Mouse (Mus musculus) layer of hippocampus, adult 9-11 months (tissue): ENCODE results near the gene Crct1.
A peak's percentile ranks its signal among the peaks of the same experiment; 100 is the strongest.

ENCODE experiments used
- DNase-seq: peaks from one replicate; pipeline ENCODE4 v3.0.0; 2022

Crct1 gene

DNA sequence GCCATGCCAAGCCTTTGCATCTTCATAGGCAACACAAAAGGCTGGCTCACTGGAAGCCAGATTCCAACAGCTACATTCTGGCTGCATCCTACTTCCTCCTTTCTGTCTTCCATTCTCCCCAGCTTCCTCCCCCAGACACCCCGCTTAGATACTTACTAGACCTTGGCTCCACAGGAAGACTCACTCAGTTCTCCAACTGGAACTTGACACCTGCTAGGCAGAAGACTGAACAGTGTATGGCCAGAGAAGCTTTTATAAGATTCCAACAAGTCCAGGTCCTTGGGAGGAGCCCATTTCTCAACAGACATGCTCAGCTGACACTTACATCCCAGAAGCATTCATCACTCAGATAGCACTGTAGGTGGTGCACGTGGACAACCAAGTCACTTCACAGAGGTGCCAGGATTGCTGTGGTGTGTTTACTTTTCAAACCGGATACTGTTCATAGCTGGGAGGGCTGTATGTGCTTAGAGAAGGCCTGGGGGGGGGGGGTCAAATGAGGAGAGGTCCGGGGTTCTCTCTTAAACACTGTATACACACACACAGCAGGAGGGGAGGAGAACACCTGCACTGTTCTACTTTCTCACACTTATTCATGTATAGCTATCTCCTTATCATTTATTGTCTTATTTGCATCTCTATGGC, at the start of gene Crct1:
Gene Crct1 (minus strand): TSS at position 228 of the 645 bp plus-strand sequence.
- DNase-seq: no peak

GRCm38 (mm10) chr3:93052826-93053474, 37.5 kb upstream of the Crct1 start:
- no peak for DNase-seq

- no peak for DNase-seq
Observed at GRCm38 (mm10) chr3:93050182-93050581, 34.7 kb upstream of the Crct1 start.

- peak; percentile 17 for DNase-seq
Observed at GRCm38 (mm10) chr3:93031450-93031849, 16.0 kb upstream of the Crct1 start.

GRCm38 (mm10) chr3:93025486-93025885, 10.0 kb upstream of the Crct1 start:
- no peak for DNase-seq

DNA sequence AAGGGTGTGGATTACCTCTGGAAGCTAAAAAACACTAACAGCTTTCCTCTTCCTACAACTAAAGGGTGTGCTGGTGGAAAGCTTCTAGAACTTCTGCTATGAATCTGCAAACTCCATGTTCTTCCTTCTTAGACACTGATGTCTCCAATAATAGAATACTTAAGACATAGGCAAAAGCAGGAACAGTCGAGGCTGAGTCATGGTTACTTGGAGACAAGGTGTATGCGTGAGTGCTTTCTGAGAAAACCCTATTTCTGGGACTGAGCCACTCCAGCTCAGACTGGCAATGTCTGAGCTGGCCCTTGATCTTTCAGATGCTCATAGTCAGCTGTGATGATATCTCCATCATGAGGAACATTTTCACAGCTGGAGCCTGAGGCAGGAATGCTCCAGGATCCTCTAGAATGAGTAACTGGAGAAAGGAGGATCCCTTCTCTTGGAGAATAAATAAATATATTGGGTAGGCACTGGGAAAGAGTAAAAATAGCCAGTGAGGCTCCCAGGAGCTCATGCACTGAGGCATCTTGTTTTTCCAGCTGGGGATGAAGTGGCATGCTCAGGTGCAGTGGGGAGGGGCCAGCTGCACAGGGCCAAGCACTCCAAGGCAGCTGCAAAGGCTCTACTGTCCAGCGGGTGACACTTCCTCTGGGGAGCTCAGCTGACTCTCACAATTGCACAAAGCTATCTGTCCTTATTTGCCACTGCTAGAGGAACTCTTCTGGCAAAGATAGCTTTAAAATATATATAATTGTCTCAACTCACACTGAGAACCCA, 8.1 kb upstream of the Crct1 start:
- no peak for DNase-seq

GRCm38 (mm10) chr3:93021171-93021570, 5.7 kb upstream of the Crct1 start:
- DNase-seq: no peak

- DNase-seq: no peak
Observed at GRCm38 (mm10) chr3:93018960-93019359, 3.5 kb upstream of the Crct1 start, which contains the start of gene Lce1m. Gene Lce1m, minus strand, starts transcription at chr3:93019060.

GRCm38 (mm10) chr3:93014871-93015270, 616 bp downstream of the Crct1 start:
- no peak for DNase-seq

GRCm38 (mm10) chr3:93014378-93014801, 1.1 kb downstream of the Crct1 start:
- DNase-seq: peak; percentile 13

DNA sequence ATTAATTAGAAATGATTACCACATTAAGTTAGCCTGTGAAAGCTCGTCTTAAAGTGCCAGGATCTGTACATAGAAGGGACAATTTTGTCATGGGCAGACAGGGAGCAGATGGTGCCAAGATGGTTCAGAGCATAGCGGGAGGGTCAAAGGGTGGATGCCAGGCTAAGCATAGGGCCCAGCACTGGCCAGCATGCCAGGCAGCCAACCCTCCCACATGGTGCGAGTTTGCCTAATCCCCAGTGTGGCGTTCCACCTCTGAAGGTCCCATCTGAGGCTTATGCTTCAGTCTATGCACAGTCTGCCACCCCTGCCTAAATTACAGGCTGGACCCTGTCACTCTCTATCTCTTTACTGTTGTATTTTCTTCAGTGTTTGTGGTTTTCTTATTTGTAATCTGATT, 12.6 kb downstream of the Crct1 start:
- no peak for DNase-seq

DNA sequence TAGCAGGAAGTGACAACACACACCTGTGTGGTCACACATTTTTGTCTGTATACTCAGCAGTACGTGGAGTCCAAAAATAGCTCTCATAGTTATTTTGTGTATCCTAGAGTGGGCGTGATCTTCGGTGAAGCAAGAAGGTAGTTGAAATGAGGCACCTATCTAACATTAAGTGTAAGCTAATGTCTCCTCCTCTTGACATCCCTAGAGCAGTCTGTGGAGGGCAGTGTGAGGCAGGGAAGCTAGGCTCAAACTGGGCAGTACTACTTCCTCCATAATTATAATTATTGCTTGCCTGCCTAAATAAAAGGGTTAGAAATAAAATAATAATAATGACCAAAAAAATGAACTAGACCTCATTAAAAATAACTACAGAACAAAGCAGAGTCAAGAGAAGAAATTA, 14.9 kb downstream of the Crct1 start:
- DNase-seq: no peak

DNA sequence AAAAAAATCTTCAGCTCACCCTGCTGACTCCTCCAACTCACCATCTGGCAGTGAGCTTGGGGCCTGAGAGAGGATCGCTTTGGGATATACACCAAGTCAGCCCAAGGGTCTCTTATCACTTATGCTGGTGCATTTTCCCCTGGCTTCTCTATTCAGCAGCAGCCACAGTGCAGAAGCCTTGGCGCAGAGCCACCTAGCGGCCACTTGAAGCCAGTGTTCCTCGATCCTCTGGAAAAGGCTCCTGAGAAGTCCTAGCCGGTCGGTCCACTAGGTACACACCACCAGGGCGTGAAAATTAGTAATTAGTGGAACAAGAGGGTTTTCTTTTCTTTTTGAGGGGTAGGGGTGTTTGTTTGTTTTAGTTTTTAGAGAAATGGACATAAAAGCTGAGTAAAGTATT, 16.8 kb downstream of the Crct1 start:
- DNase-seq: peak; percentile 49

- no peak for DNase-seq
Observed at GRCm38 (mm10) chr3:92991926-92992325, 23.6 kb downstream of the Crct1 start, which contains the start of gene Lce3f. Gene Lce3f, plus strand, starts transcription at chr3:92992226.

GRCm38 (mm10) chr3:92978484-92978883, 37.0 kb downstream of the Crct1 start:
- no peak for DNase-seq

GRCm38 (mm10) chr3:92966761-92967160, 48.7 kb downstream of the Crct1 start, which contains the start of gene Lce3e:
Gene Lce3e, plus strand, starts transcription at chr3:92967061.
- no peak for DNase-seq
